Mouse (Mus musculus) adrenal gland, adult 18-20 months (tissue): ENCODE measurements around the gene Prkce. TPM values are rescaled to one million over a fixed set of nuclear protein-coding genes. Genes with fewer than 3 reads are reported as not detected.

Experiments used
- DNase-seq, 2 experiments: peaks; one replicate each; pipeline ENCODE4 v3.0.0; 2021 to 2022; ENCODE audit warnings: low spot score in 2 of 2
- total RNA-seq, 2 experiments: library from RNA; stranded (reverse); gene quantifications; 1 replicate in 1 of 2; 2 replicates in 1 of 2; pipeline ENCODE4 v1.2.3; 2021

The Prkce gene
- total RNA-seq, 2 experiments from 2014 or later = 17.5 to 22.9 TPM

DNA sequence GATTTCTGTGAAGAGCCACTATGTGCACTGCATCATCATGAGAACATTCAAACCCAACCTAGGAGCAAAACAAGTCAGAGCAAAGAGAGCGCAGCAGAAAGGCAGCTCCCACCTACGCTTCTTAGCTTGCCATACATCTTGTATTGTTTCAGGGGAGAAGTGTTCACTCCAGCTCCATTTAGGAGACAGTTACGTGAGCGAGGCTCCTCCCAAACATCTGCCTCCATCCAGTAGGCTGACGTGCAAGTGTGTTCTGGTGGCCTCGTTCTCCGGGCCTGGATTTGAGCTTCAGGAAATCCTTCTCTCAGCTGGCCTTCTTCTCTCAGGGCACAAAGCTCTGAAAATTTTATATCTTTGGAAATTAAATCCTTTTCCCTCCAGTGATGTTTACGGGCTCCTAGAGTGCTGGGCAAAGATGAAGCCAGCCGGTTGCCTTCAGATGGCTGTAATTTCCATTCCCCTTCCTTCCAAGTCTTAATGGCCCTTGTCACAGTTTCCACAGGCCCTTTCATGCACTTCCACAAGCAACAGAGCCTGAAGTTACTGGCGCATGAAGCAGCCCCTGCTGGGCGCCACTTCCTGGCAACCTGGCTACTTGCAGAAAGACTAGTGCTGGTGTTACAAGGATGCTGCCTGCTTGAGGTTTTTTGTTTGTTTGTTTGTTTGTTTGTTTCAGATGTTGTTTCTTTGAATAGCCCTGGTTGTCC lies 237.4 kb downstream of the Prkce start:
- DNase-seq = no peak

DNA sequence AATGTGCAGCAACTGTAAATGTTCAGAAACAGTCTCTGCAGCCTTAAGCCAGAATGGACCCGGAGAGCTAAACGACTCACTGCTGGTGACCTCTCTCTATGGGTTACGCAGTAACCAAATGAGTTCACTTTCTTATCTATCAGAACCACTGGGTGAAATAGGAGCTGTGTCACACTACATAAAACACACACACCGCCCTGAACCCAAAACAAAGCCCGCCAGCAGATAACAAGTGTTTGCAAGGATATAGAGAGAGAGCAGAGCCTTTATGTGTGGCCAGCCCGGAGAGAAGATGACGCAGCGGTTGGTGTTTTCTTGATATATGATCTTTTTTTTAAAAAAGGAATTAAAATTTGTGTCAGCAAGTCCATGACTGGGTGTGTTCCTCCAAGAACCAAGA lies 238.1 kb downstream of the Prkce start:
- no peak for DNase-seq

DNA sequence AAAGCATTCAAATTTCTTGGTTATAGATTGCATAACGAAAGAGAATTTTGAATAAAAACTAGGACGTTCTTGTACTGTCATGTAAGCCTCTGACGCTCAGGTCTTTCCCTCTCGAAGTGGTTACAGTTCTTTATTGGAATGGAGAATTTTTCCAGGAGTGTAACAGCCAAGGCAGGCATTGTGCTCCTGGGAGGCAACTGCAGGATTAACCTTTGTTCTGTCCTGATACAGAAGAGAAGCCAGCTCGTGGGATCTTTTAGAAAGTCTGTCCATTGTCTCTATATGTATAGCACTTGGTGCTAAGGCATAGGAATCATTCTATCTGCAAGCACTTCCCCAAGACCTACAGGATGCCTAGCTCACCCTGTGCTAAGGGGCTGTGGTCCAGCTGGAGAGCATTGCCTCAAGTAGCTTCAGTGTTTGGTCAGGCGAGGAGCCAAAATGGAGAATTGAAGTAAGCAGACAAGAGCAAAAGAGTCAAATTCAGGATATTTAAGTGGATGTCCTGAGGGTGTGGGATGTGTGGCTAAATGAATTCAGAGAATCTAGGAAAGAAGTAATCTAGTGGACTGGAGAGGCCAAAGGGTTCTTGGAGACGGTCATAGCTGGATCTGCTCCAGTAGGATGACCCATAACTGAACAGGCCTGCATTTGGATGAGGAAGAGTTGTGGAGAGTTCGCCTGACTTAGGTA lies 240.5 kb downstream of the Prkce start:
- no peak for DNase-seq

DNA sequence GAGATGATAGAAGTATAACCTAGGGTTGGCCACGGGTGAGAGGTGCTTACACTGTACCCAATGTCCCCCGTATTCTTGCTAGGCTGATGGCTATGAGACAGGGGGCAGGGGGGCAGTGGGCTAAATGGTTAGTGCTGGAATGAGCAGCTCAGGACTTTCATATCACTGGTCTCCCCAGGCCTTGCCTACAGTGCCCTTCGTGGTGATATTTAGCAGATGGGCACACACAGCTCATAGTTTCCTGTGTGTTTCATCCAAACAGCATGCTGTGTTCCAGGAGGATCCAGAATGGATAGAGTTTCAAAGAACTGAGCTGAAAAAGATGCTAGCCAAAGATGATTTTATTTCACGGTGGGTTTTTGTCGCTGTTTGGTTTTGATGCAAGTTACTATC lies 241.0 kb downstream of the Prkce start:
- DNase-seq = no peak

DNA sequence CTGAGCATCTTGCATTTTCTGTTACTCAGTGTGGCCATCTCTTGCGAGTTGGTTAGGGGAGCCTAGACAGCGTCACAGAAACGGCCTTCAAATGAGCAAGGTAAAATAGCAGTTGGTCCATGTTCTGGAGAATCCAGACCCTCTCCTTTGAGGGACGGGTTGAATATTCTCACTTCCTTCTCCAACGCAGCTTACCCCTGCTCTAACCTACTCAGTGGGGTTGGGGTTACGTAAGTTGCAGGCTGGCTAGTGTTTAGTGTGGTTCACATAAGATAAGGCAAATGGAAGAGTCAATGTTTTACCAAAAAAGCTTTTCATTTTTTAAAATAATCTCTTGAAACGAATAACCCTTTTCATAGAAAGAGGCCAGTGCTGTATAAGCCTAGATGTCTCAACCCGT lies 241.9 kb downstream of the Prkce start:
- DNase-seq = no peak

DNA sequence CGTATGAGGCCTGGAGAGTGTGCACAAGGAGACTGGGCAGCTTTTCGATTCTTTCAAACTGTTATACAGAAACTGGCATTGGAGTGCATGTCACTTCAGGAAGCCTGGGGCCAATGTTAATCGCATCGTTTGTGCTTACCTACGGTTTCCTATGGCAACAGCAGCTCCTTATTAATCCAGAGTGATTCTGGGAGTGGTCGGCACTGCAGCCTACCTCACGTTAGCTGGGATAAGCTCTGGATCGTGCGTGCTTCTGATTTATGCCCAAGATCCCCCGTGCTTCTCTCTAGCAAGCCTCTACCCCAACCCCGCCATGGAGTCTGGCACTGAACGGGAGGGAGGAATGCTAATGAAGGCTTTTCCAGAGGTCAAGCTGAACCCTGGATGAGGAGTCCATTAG lies 242.9 kb downstream of the Prkce start:
- DNase-seq = no peak

DNA sequence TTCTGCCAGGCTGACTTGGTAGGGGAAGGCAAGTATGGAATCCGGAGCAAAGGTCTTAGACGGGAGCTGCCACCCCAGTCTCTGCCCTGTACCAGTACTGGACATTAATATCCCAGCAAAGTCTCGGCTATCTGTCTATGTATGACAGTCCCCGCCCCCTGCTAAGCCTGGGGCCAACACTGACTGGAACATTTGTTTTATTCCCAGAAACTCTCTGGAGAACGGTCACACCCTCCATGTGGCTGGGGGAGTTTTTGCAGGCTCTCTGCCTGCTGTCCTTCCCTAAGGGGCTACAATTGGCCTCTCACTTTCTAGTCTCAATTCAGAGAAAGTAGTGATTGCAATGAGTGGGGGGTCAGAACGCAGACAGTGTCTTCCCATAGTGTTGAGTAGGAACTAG lies 244.6 kb downstream of the Prkce start:
- DNase-seq = no peak

DNA sequence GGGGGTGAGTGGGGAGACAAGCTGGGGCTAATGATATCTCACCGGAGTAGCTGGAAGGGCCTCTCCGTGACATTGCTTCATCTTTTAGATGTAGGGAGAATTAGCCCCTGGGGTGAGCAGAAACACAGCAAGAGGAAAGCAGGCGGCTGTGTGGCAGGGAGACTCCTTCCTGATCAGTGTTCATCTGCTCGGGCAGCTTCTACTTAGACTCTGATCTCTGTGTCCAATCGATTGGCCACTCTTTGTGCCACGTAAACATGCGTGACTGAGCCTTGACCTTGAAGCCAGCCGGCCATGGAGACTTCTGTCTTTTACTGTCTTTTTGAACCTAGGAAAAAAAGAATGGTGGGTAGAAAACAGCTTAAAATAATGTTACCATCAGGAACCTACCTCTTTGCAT lies 247.0 kb downstream of the Prkce start:
- no peak for DNase-seq

DNA sequence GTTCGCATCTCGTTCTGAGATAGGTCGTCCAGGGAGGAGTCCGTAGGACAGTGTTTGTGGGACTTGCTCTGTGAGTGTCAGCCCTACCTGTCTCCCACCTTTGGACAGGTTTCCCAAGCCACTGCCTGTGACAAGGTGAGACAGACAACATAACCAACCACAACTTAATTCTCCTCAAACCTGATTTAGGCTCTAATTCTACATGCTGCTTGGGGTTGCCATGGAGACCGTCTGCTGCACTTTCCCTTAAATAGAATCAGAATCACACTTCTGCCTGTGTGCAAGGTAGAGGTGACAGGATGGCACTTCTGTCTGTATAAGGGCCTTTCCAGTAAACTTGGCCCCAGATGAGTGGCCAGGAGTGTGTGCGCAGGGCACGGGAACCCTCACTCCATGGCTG lies 248.4 kb downstream of the Prkce start:
- no peak for DNase-seq

DNA sequence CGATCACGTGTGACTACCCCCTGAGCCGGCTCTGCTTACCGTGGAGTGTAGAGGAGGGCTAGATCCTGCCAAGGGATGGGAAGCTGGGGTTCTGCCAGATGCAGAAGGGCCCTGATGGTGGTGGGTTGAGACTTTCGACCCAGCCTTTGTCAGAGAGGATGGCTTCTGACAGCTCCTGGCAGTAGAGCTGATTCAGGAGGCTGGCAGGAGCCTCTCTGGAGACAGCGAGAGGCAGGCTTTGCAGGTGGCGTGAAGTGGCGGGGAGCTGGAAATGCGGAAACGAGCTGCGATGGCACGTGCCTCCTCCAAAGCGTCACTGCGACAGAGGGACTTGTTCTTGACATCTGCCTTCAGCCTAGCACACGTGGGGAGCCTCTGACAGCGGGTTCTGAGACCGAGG lies 250.7 kb downstream of the Prkce start:
- no peak for DNase-seq

DNA sequence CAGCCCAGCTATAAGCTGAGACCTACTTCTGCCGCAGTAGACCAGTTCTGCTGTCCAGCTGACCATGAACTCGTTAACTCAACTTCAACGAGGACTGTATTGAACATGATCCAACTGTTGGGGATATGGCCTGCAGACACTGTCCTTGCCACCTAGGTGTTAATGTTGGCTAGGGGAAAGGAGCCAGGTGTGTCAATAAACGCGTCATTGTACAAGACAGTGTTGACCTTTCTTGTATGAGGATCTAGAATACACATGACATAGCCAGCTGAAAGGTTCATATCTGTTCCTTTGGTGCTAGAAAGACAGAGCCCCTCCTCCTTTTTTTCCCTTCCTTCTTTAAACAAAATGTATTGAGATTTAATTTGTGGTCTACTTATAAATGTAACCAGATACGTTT lies 251.6 kb downstream of the Prkce start:
- DNase-seq = no peak

DNA sequence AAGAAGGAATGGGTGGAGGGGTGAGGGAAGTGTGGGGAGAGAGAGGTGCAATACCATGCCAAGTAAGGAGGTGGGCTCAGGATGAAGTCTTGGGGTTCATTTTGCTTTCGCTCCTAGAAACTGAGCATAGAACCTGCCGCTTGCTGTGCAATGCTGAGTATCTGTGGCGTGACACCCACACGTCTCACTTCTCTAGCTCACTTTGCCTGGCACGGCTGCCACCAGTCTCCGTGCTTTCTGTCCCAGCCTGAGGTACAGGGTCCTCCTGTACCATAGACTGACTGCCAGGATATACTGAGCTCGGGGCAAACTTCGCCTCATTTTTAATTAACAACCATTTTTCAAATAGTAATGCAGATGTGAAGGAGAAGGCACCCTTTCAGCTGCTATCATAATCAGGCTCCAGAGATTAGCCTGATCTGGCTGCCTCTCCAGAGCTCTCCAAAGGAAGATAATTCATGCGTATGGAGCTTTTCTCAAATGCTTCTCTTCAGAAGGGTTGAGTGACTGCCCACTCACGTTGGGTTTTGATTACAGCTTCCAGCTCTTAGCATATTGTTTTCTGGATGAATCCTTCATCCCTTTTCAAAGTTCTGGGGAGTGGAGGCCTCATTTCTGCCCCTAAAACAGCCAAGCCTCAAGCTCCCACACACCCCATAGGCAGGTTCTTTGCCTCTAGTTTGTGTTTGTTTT lies 253.2 kb downstream of the Prkce start:
- DNase-seq = no peak

DNA sequence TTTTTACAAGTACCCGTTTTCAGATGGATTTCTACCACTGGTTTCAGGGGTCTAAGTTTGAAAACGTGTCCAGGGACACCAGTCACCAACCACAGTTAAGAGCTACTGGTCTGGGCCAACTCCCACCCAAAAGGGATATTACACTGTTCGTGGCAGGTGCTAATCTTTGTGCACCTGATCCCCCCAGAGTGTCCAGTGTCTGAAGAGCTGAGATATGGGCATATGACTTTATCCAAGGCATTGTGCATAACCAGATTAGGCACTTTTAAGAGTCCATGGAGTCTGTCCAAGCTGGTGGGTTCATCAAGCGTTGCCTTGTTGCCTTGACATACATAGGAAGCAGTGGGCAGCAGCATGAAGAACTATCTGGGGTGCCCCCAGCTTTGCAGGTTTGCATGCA lies 254.4 kb downstream of the Prkce start:
- DNase-seq = no peak

DNA sequence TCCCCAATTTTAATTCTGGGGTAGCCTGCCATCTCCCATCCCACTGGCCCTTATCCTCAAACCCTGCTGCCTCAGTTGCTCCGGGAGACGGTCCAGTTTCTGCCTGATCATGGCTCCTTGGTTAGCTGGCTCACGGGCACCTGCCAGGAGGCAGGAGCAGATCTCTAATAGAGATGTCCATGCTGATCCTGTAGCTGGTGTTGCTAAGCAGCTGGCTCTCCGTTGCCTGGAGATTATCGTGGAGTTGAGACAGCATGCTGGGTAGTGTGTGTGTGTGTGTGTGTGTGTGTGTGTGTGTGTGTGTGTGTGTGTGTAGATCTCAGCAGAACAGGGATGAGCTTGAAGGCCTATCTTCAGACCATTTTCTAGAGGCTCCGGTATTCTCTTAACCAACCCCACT lies 262.3 kb downstream of the Prkce start:
- DNase-seq = no peak

DNA sequence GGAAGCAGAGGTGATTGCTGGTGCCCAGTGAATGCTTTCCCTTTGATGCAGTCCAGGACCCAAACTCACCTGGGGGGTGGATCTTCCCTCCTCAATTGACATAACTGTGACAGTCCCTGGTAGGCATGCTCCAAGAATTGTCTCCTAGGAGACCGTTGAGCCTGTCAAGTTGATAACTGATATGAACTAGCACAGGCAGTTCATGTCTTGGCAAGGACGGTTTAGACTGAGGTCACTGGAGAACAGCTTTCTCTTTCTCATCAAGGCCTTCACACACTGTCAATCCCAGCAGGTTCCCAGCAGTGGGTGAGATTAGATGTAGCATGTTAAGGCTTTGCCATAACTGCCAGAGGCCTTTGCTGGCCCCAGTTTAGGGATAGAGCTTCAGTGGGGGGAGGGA lies 265.5 kb downstream of the Prkce start:
- DNase-seq = no peak

DNA sequence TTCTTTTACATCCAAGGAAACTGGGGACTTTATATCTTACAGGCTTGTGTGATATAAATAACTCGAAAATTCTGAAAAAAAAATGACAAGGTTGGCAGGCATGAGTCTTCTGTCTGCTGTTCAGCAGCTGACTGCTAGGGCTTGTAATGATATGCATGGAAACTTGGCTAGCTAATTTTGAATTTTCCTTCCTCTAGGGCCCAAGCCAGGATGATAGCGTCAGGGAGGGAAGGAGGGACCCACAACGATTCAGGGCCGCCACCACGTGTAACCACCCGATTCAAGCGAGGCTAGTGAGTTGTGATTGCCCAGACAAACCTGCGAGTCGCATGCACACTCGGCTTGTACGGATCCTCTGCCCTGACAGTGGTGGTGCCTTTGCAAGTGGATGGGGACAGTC lies 266.2 kb downstream of the Prkce start:
- DNase-seq = no peak

DNA sequence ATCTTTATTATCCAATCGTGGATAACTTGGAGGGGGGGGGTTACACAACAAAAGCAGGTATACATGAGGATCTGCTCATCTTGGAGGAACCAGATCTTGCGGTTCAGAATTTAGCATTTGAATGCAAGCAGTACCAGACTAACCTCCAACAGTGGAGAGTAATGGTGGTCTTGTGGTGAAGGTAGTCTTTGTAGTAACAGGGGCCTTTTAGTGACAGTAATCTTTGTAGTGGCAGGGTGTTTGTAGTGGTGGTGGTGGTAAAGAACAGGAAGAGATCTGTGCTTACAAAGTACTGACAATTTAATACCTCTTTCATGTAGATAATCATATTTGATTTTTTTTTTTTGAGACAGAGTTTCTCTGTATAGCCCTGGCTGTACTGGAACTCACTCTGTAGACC lies 267.2 kb downstream of the Prkce start:
- DNase-seq = no peak

DNA sequence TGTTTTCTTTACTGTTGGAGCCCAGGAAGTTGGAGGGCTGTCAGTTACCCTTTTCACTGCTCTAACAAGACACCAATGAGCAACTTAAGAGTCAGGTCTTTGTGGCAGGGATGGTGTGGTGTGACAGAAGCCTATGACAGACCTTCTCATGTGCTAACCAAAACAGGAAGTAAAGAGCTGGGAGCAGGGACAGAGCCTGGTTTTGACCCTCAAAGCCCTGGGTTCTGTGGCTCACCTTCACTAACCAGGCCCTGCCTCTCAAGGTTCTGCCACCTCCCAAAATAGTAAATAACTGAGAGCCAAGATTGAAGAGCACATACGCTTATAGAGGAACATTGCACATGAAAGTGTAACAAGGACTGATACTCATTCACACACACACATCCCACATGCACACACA lies 268.0 kb downstream of the Prkce start:
- DNase-seq = no peak

DNA sequence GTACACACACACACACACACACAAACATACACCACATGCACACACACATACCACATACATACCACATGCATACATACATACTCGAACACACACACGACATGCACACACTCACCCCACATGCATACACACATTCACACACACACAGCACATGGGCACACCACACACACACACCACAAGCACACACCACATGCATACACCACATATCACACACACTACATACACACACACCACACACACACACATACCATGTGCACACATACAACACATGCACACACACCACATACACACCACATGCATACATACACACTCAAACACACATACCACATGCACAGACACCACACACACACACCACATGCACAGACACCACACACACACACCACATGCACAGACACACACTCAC lies 268.4 kb downstream of the Prkce start:
- DNase-seq = no peak

DNA sequence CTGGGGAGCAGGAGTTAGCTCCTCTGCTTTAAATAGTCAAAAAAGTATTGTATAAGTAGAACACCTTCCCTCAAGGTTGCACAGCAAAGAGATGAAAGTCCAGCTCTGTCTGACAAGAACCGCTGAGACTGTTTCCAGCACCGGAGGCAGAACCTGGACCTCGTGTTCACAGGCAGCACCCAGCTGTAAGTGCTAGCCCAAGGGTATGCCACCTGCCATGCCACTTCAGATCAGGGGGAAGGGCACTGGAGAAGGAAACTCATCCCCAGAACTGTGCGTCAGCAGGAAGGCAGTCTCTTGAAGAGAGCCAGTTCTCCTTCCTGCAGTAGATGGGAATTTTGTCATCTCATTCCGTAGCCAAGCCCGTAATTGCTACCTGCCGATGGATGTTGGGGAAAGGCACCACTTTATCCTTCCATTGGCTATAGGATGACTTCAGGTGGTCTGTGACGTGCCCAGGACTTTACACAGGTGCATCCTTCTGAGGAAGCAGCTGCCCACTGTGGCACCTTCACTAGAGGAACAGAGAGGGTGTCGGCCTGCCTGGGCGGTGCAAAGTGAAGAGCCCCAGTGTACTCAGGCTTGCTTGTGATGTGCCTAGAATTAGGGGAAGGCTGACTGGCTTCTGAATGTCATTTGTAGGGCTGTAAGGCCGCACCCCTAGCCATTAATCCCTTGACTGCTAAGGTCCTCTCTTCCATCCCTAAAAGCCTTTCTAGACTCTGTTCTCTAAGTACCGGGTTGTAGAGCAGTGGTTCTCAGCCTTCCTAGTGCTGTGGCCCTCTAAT lies 269.2 kb downstream of the Prkce start:
- no peak for DNase-seq

DNA sequence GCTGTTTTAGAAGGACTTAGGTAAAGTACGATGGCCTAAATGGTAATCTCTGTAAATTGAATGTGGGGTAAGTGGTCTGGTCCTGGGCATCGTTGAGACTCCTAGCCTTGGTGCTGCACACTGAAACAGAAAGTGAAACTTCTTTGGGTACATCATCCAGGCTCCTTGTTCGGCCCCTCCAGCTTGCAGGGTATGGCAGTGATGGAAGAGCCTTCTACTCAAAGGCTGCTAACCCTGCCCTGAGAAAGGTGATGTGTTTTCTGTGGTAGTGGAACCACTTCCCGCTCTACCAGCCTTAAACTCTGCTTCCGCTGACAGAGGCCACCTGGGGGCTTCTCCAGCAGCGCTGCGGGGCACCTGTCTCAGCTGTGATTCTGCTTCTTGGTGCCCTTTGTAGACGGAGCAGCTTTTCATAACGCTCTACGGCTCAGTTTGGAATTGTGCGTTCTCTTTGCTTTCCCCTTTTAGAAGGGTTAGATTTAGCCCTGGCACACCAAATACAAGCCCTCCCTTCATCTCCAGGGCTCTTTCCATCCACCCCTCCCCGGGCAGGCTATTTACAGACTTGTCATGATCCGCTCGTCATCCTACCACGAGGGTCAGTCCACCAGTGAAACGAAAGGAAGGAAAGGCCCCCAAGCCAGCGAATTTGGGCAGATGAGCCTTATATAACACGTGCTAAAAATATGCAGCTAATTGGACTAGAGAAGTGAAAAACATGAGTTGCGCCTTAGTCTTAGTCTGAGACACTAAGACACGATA lies 270.1 kb downstream of the Prkce start:
- no peak for DNase-seq
